Mouse (Mus musculus) left cerebral cortex, postnatal 36 days (tissue): Measurements from ENCODE around the gene Rnf227. TPM values are rescaled to one million over a fixed set of nuclear protein-coding genes. Genes with fewer than 3 reads are reported as not detected.
A peak's percentile ranks its signal among the peaks of the same experiment; 100 is the strongest.

Experiments
- DNase-seq, 2 experiments: peaks; one replicate each; pipeline ENCODE4 v3.0.0; 2021 to 2022; ENCODE audit warnings: low spot score in 2 of 2, mixed read lengths in 1 of 2
- intact Hi-C: fragments of 180-260 bp; cut with DNase I; formaldehyde crosslinking; loops from one replicate; pipeline ENCODE4 v1.15.1; 2025
- total RNA-seq, 2 experiments: library from RNA; stranded (reverse); gene quantifications; 2 replicates each; pipeline ENCODE4 v1.2.3; 2021

Gene Rnf227
- total RNA-seq, 2 experiments from 2014 or later = 150 to 171 TPM

DNA sequence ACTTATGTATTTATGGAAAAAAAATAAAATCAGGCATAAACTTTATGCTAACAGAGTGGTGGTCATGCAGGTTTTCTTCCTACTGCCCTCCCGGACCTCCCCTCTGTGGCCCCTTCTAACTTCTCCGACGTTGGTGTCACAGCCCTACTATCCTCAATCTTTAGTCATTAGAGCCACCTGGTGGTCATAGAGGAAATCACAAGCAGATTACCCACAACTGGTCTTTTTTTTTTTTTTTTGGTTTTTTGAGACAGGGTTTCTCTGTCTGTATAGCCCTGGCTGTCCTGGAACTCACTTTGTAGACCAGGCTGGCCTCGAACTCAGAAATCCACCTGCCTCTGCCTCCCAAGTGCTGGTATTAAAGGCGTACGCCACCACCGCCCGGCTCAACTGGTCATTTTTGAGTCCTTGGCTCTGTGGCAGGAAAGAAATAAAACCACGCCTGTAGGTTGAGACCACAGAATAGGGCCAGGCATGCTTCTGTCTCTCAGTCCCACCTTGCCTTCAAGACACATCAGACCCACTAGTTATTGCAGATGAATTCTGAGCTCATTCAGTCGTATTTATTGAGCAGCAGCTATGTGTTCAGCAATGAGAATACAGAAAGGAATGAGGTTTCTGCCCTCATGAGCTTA is 50.3 kb downstream of the Rnf227 start:
- peak in 1 of 2 experiments; percentile 67 for DNase-seq
- intact Hi-C loops = loop anchor here (1.0 to 2.0 kb wide), 2 partner anchors 118 to 132 kb away; no protein-coding TSS in a partner anchor

Other genes starting within 250 kb of the Rnf227 start
- 100 to 1,000 TPM; 106 to 122 TPM for gene Per1, start 245.2 kb upstream of the Rnf227 start, total RNA-seq
- gene Hes7, start 220.1 kb upstream of the Rnf227 start, total RNA-seq = 1 to 10 TPM in 1 of 2 experiments, under 1 TPM in 1; 0.79 to 1.3 TPM
- gene 9130213A22Rik, start 217.9 kb upstream of the Rnf227 start, total RNA-seq = under 1 TPM; 0.52 to 0.75 TPM
- 1 to 10 TPM; 4.3 to 6.8 TPM for gene Aloxe3, start 214.6 kb upstream of the Rnf227 start, total RNA-seq
- gene Alox12b, start 183.5 kb upstream of the Rnf227 start, total RNA-seq = 1 to 10 TPM; 6.0 to 6.1 TPM
- gene Alox8, start 142.6 kb upstream of the Rnf227 start, total RNA-seq = 1 to 10 TPM; 4.2 to 6.5 TPM
- 1 to 10 TPM in 1 of 2 experiments, under 1 TPM in 1; 0.84 to 1.2 TPM for gene Gucy2e, start 103.4 kb upstream of the Rnf227 start, total RNA-seq
- gene Cntrob, start 16.7 kb upstream of the Rnf227 start, total RNA-seq = 10 to 100 TPM; 15.5 to 24.2 TPM
- gene Trappc1, start 16.5 kb upstream of the Rnf227 start, total RNA-seq = 10 to 100 TPM; 50.9 to 59.8 TPM
- gene Kcnab3, start 14.2 kb upstream of the Rnf227 start, total RNA-seq = 10 to 100 TPM; 72.6 to 78.9 TPM
- 100 to 1,000 TPM; 421 to 443 TPM for gene Chd3, start 28.9 kb downstream of the Rnf227 start, total RNA-seq
- gene Naa38, start 55.0 kb downstream of the Rnf227 start, total RNA-seq = 100 to 1,000 TPM in 1 of 2 experiments, 10 to 100 TPM in 1; 97.9 to 108 TPM
- 10 to 100 TPM; 36.4 to 43.1 TPM for gene Cyb5d1, start 55.2 kb downstream of the Rnf227 start, total RNA-seq
- 1 to 10 TPM; 2.9 to 4.7 TPM for gene Tmem88, start 57.8 kb downstream of the Rnf227 start, total RNA-seq
- 10 to 100 TPM; 19.9 to 23.9 TPM for gene Kdm6b, start 73.2 kb downstream of the Rnf227 start, total RNA-seq
- gene Dnah2, start 208.6 kb downstream of the Rnf227 start, total RNA-seq = 1 to 10 TPM; 1.4 to 2.1 TPM
- gene Efnb3, start 219.7 kb downstream of the Rnf227 start, total RNA-seq = 10 to 100 TPM; 56.1 to 57.3 TPM
- gene Wrap53, start 239.8 kb downstream of the Rnf227 start, total RNA-seq = 10 to 100 TPM; 10.2 to 10.8 TPM
- 10 to 100 TPM; 21.7 to 22.6 TPM for gene Trp53, start 239.9 kb downstream of the Rnf227 start, total RNA-seq